Mouse (Mus musculus): ENCODE results near the gene Smad6.

- TF ChIP-seq POLR2A (IDR thresholded peaks at IDR 0.05; ENCODE audit: insufficient read depth, low read length) (no peak), EP300 (IDR thresholded peaks at IDR 0.05; ENCODE audit: insufficient read depth, low read depth, low read length) (no peak)
These were observed 61.7 kb downstream of the Smad6 start for GRCm38 (mm10) chr9:63959933-63960828.
